Mouse (Mus musculus) embryonic facial prominence, embryonic 15.5 days (tissue): ENCODE results near the gene Krt79. TPM values are rescaled to one million over a fixed set of nuclear protein-coding genes. Genes with fewer than 3 reads are reported as not detected.

Experiments used
- ATAC-seq: fragments of 200-750 bp; cut with Nextera tagmentation; 2 replicates; pipeline ENCODE4 v1.8.0; 2017; ENCODE audit warnings: low read depth, moderate TSS enrichment; ENCODE audit not compliant: insufficient number of reproducible peaks, low FRiP score, low TSS enrichment
- H3K27ac ChIP-seq: fragments of 300-500 bp; sonication (generic); replicated peaks from 2 replicates; pipeline ENCODE4 v1.5.1; 2015; ENCODE audit warnings: mild to moderate bottlenecking, inconsistent platforms
- H3K27me3 ChIP-seq: fragments of 300-500 bp; sonication (generic); 2 replicates; pipeline ENCODE4 v1.6.1; 2015; ENCODE audit warnings: inconsistent platforms
- H3K36me3 ChIP-seq: fragments of 300-500 bp; sonication (generic); 2 replicates; pipeline ENCODE4 v1.6.1; 2015; ENCODE audit warnings: mild to moderate bottlenecking, inconsistent platforms
- H3K4me1 ChIP-seq: fragments of 300-500 bp; sonication (generic); 2 replicates; pipeline ENCODE4 v1.6.1; 2015; ENCODE audit warnings: inconsistent platforms
- H3K4me2 ChIP-seq: fragments of 300-500 bp; sonication (generic); replicated peaks from 2 replicates; pipeline ENCODE4 v1.6.1; 2015; ENCODE audit warnings: mild to moderate bottlenecking, inconsistent platforms
- H3K4me3 ChIP-seq: fragments of 300-500 bp; sonication (generic); replicated peaks from 2 replicates; pipeline ENCODE4 v1.5.1; 2015; ENCODE audit warnings: mild to moderate bottlenecking, inconsistent platforms
- H3K9ac ChIP-seq: fragments of 300-500 bp; sonication (generic); 2 replicates; pipeline ENCODE4 v1.6.1; 2015; ENCODE audit warnings: inconsistent platforms
- H3K9me3 ChIP-seq: fragments of 300-500 bp; sonication (generic); replicated peaks from 2 replicates; pipeline ENCODE4 v1.6.1; 2016; ENCODE audit warnings: inconsistent platforms
- WGBS: fragments of 180-500 bp; shearing (Covaris S2); methylation state at CpG from one replicate; pipeline ENCODE4 v1.1.7; 2015; 5-methylcytosine and 5-hydroxymethylcytosine counted together
- polyA plus RNA-seq: library from polyadenylated mRNA; unstranded; fragments of >200 nt; fragmentation: Nextera tagmentation; extraction: Ambion mirVana; gene quantifications from 2 replicates; pipeline ENCODE4 v1.2.1, GENCODE M21; 2015

Krt79 gene
- polyA plus RNA-seq = 67.2 and 70.6 TPM in 2 replicates

DNA sequence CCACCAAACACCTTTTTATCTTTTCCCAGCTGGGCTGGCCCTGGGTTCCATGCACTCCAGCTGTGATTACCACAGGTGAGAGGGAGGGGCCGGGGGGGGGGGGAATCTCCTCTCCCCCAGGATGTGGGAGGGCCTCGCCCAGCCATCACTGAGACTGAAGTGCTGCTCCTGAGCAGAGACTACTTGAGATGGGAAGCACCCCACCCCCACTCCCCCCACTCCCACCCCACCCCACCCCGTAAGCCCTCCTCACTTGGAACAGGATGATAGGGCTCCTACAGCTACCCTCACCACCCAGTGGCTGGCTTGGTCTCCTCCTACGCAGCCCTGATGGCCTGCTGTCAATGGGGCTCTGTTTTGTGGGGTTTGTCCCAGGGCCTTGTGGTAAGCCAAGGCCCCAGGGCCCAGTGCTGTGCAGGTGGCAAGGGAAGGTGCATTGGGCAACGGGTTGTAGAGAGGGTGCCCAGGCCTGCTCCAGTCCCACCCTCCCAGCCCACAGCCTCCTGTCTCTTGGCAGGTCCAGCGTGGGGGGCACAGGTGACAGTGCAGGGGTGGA, at the start of gene Krt79:
Gene Krt79 (minus strand): TSS at position 51 of the 556 bp plus-strand sequence.
- no peak within 1 kb of the TSS for H3K4me2 ChIP-seq
- H3K9me3 ChIP-seq = no peaks in the 10 kb centered on the region
- ATAC-seq = no peak
- H3K4me3 ChIP-seq = no peak within 1 kb of the TSS
- WGBS = 72% methylated on average over 6 of the region's 6 CpGs
- H3K27me3 ChIP-seq = no peaks in the 10 kb centered on the region
- no peak within 1 kb of the TSS for H3K9ac ChIP-seq
- no peaks in the 10 kb centered on the region for H3K36me3 ChIP-seq
- H3K27ac ChIP-seq = no peak within 1 kb of the TSS
- H3K4me1 ChIP-seq = peaks cover 9% of the 10 kb centered on the region; the same call in 1 of the 2 replicates

DNA sequence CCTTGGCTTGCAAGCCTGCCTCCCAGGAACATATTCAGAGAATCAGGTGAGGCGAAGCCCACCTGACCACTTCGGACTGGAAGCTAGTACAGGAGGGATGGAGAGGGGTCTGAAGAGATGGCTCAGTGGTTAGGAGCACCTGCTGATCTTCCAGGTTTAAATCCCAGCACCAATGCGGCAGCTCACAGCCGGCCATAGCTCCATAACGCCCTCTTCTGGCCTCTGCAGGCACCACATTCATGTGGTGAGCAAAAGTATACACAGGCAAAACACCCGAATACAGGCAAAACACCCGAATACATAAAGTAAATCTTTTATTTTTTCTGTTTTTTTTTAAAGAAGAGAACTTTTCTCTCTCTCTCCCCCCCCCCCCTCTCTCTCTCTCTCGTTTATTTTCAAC, 48.6 kb upstream of the Krt79 start:
- Histone ChIP-seq H3K4me1 (peaks cover 15% of the 10 kb centered on the region), H3K27ac (no peak overlapping the region), H3K36me3 (no peaks in the 10 kb centered on the region), H3K9me3 (no peaks in the 10 kb centered on the region), H3K4me3 (no peak overlapping the region), H3K4me2 (no peak overlapping the region), H3K9ac (no peak overlapping the region), H3K27me3 (no peaks in the 10 kb centered on the region)
- no peak for ATAC-seq
- 65% methylated on average over 8 of the region's 8 CpGs for WGBS

DNA sequence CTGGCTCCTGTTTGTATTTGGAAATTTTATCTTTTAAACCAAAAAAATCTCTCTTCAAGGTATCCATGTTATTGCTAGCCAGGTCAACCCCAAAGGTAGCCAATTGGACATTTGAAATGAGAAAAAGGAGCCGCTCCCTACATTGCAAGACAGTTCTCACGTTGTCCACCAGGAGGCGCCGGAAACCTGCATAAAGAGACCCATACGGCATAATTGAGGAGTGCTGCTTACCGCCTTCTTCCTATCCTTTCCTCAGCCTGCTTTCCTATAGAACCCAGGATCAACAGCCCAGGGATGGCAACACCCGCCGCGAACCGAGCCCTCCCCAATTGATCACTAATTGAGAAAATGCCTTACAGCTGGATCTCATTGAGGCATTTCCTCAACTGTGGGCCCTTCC, 48.0 kb upstream of the Krt79 start:
- H3K4me3 ChIP-seq = no peak overlapping the region
- H3K9me3 ChIP-seq = no peaks in the 10 kb centered on the region
- 0 out of 2 replicates have a peak, but pooled peaks have one; percentile 53 for ATAC-seq
- no peak overlapping the region for H3K27ac ChIP-seq
- H3K27me3 ChIP-seq = no peaks in the 10 kb centered on the region
- no peaks in the 10 kb centered on the region for H3K36me3 ChIP-seq
- no peak overlapping the region for H3K4me2 ChIP-seq
- under 1% methylated on average over 10 of the region's 10 CpGs for WGBS
- H3K9ac ChIP-seq = no peak overlapping the region
- peaks cover 20% of the 10 kb centered on the region for H3K4me1 ChIP-seq

DNA sequence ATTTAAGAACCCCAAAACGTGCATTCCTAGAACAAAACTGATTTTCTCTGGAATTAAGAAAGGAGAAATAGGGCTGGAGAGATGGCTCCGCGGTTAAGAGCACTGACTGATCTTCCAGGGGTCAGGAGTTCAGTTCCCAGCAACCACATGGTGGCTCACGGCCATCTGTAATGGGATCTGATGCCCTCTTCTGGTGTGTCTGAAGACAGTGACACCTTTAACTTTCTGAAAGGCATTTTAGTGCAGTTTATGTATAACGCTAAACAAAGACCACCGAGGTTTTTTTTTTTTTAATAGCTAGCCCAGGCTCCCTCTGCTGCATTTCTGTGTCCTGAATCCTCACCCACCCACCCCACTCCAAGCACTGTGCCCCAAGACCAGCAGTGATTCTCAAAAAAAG, 44.6 kb upstream of the Krt79 start:
- 0 out of 2 replicates have a peak overlapping the region, but pooled peaks have one; percentile 87 for H3K27ac ChIP-seq
- H3K9ac ChIP-seq = no peak overlapping the region
- WGBS = 14% methylated on average over 6 of the region's 6 CpGs

DNA sequence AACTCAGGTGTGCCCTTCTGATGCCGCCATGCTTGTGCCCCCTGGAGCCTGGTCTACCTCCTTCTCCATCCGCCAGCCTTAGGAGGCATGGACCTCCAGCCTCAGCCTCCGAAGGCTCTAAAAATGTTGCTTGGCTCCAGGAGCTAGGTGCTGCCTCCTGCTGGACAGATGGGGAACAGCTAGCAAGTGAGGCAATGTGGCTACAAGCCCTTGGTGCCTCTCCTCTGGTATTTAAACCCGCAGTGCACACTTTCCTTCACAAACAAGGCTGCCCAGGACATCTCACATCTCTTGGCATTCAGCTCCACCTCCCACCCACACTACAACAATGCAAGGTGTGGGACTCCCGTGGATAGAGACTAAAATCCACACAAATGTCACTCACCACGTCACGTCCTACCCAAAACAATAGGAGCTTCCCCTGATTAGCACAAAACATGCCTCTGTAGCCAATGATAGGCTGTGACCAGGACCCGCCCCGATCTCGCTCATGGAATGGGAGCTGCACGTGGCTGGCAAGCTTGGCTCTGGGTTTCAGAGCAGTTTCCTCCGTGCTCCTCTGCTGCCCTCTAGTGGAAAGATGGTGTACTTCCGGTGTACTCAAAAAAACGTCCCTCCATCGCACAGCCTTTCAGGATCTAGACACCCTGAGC, 44.0 kb upstream of the Krt79 start:
- Histone ChIP-seq H3K9me3 (no peaks in the 10 kb centered on the region), H3K27me3 (no peaks in the 10 kb centered on the region), H3K36me3 (no peaks in the 10 kb centered on the region), H3K9ac (0 out of 2 replicates have a peak overlapping the region, but pooled peaks have one; percentile 1), H3K4me3 (peak overlapping the region; percentile 32), H3K27ac (peak overlapping the region; percentile 87), H3K4me1 (peaks cover 29% of the 10 kb centered on the region), H3K4me2 (peak overlapping the region; percentile 58)
- WGBS = 2% methylated on average over 15 of the region's 15 CpGs
- peak; percentile 89 for ATAC-seq

More for the DNA sequence above, 44.6 kb upstream of the Krt79 start:
- Histone ChIP-seq H3K4me3 (0 out of 2 replicates have a peak overlapping the region, but pooled peaks have one; percentile 32), H3K9me3 (no peaks in the 10 kb centered on the region), H3K27me3 (no peaks in the 10 kb centered on the region), H3K4me1 (peaks cover 29% of the 10 kb centered on the region), H3K4me2 (peak overlapping the region; percentile 58), H3K36me3 (no peaks in the 10 kb centered on the region)
- no peak for ATAC-seq

DNA sequence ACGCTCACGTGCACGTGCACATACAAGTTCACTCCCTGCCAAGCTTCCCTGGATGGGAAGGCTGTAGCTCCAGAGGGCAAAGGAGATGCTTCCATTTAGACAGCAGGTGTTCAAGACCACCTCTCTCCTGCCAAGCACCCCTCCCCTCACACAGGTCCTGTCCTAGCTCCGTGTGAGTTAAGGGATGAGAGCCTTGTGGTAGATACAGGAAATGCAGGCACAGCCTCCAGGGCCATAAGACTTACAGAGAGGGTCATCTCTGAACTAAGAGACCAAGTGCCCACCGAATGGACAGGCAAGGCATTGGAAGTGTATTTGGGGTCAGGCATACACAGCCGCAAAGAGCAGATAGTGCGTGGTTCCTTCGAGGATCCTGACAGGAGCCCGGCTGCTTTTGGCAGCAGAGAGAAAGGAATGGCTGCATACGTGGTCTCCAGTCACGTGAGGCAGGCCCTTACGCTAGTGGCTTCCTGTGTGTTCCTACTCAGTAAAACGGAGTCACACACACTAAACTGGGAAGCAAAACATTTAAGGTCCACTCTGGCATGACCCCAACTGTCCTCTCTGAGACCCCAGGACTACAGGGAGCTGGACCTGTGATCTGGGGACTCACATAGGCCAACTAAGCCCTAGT, 43.3 kb upstream of the Krt79 start:
- Histone ChIP-seq H3K4me3 (peak overlapping the region; percentile 32), H3K4me2 (peak overlapping the region; percentile 58), H3K36me3 (no peaks in the 10 kb centered on the region), H3K9ac (0 out of 2 replicates have a peak overlapping the region, but pooled peaks have one; percentile 1), H3K27me3 (no peaks in the 10 kb centered on the region), H3K27ac (peak overlapping the region; percentile 87), H3K9me3 (no peaks in the 10 kb centered on the region), H3K4me1 (peaks cover 26% of the 10 kb centered on the region)
- 0 out of 2 replicates have a peak, but pooled peaks have one; percentile 5 for ATAC-seq
- 75% methylated on average over 13 of the region's 13 CpGs for WGBS

DNA sequence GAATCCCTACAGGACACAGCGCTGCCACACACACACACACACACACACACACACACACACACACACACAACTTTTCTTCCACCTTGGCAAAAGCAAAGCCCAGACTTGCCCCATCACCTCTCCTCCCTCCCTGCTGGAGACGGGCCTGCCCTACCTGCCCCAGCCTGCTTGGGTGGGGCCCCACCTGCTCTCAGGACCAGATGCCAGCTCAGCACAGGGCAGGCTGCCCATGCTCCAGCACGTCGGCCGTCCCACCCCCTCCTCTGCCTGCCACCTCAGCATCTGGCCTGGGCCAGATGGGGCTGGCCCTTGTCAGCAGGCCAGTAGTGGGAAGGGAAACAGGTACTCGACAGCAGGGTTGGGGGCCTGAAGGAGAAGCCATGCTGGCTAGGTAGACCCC, 40.7 kb upstream of the Krt79 start:
- no peak overlapping the region for H3K9ac ChIP-seq
- no peaks in the 10 kb centered on the region for H3K27me3 ChIP-seq
- no peaks in the 10 kb centered on the region for H3K9me3 ChIP-seq
- no peak overlapping the region for H3K4me3 ChIP-seq
- H3K4me2 ChIP-seq = no peak overlapping the region
- ATAC-seq = no peak
- peak overlapping the region; percentile 76 for H3K27ac ChIP-seq
- H3K36me3 ChIP-seq = no peaks in the 10 kb centered on the region
- WGBS = 41% methylated on average over 6 of the region's 6 CpGs
- H3K4me1 ChIP-seq = peaks cover 45% of the 10 kb centered on the region

DNA sequence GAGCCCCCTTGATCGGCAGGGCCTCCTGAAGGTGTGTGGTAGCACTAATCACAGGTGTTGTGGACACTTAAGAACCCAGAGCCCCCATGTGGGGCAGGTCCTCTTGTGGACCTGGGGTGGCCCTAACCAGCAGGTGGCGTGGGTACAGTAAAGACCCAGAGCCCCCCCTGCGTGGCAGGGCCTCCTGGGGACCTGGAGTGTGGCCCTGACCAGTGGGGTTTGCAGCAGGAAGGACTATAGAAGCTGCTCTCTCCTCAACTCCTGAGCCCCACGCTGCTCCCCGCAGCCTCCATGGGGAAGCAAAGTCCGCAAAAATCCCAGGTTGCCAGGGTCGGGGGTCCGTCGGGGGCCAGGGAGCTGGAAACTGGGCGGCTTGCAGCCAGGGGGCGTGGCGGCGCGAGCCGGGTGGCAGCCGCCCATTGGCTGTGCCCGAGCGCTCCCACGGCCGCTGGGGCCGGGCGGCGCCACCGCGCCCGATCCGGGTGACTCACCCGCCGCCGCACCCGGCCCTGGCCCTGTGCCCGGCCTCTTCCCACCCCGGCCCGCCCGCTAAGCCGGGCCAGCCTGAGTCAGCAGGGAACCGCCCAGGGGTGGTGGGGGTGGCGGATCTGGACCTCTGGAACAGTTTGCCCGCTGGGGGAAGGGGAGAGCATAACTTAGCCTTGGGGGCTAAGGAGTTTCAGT, 37.1 kb upstream of the Krt79 start:
- H3K4me2 ChIP-seq = peak overlapping the region; percentile 68
- H3K36me3 ChIP-seq = no peaks in the 10 kb centered on the region
- peak overlapping the region; percentile 94 for H3K27ac ChIP-seq
- no peaks in the 10 kb centered on the region for H3K27me3 ChIP-seq
- H3K4me3 ChIP-seq = peak overlapping the region; percentile 36
- ATAC-seq = peak; percentile 89
- peak overlapping the region; percentile 23 for H3K9ac ChIP-seq
- 3% methylated on average over 39 of the region's 39 CpGs for WGBS
- H3K4me1 ChIP-seq = peaks cover 60% of the 10 kb centered on the region
- H3K9me3 ChIP-seq = no peaks in the 10 kb centered on the region

DNA sequence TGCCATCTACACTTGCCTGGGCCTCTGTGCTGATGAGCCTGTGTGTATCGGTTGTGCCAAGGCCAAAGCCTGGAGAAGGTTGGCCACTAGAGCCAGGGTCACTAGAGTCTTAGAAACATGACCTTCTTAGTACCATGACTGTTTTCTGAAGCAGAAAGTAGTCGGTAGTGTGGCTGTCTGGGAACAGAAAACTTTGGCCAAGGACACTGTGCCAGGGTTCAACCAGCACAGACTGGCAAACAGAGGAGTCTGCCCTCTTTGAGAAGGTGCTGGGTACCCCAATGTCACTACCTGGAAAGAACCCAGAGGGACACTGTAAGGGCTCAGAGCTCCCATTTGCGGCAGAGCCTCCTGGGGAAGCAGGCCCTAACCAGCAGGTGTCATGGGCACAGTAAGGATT, 36.5 kb upstream of the Krt79 start:
- Histone ChIP-seq H3K9ac (peak overlapping the region; percentile 23; the same call in 1 of the 2 replicates), H3K36me3 (no peaks in the 10 kb centered on the region), H3K4me3 (peak overlapping the region; percentile 36; the same call in 1 of the 2 replicates), H3K9me3 (no peaks in the 10 kb centered on the region), H3K27me3 (no peaks in the 10 kb centered on the region), H3K4me1 (peaks cover 60% of the 10 kb centered on the region), H3K4me2 (peak overlapping the region; percentile 68), H3K27ac (peak overlapping the region; percentile 94)
- WGBS = 50% methylated on average over 3 of the region's 3 CpGs
- ATAC-seq = no peak

DNA sequence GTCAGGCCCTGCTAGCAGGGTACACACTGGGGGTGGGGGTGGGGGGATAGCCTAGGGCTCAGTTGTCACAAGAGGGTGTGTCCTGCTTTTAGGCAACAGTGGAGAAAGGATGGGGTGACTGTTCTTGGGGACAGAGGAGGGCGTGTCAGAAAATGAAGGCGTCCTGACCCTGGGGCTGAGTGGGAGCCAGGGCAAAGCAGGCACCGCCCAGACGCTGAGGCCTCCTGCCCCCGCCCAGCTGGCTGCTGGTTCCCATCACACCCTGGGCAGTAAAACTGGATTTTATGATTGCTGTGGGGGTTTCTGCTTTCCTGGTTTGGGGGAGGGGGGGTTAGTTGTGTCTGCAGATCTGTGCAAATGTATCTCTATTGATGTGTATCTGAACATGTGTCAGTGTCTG, 35.9 kb upstream of the Krt79 start:
- Histone ChIP-seq H3K9me3 (no peaks in the 10 kb centered on the region), H3K27ac (peak overlapping the region; percentile 94), H3K9ac (no peak overlapping the region), H3K4me3 (no peak overlapping the region), H3K4me1 (peaks cover 57% of the 10 kb centered on the region), H3K36me3 (no peaks in the 10 kb centered on the region), H3K27me3 (no peaks in the 10 kb centered on the region), H3K4me2 (no peak overlapping the region; the same call in 1 of the 2 replicates)
- 38% methylated on average over 5 of the region's 5 CpGs for whole genome bisulfite sequencing
- ATAC-seq = no peak; the same call in 1 of the 2 replicates
